Mouse (Mus musculus): ENCODE data around the gene Syt12.

DNA sequence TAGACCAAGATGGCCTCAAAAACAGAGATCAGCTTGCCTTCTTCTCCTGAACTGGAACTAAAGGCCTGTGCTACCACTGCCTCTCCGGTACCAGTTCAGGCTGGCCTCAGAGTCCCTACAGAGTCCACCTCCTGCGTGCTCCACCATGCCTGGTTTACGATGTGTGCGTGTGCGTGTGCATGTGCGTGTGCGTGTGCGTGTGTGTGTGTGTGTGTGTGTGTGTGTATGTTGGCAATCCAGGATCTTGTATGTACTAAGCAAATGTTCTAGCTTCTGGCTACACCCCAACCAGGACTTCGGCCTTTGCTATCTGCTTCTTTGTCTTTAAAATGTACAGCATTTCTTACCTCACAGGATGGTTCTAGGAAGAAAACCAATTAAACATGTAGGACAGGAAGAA is 28.0 kb downstream of the Syt12 start:
- no peak for TF ChIP-seq CTCF (IDR thresholded peaks at IDR 0.05; ENCODE audit: insufficient read depth, low read depth, low read length)
- TF ChIP-seq POLR2A (IDR thresholded peaks at IDR 0.05; ENCODE audit: insufficient read depth, low read depth, low read length), result no peak
